Mouse (Mus musculus) frontal cortex, adult 2 months (tissue): ENCODE measurements at regions not wholly inside any gene's neighbourhood (a gene's known extent, or its start where the extent isn't known, plus 50 kb on each side); places are given as distances from the start of the nearest gene placed in this dataset.

Experiments used
- DNase-seq, 2 experiments: peaks; one replicate each; pipeline ENCODE4 v3.0.0; 2022; ENCODE audit warnings: low spot score in 1 of 2; ENCODE audit errors: extremely low spot score in 1 of 2

DNA sequence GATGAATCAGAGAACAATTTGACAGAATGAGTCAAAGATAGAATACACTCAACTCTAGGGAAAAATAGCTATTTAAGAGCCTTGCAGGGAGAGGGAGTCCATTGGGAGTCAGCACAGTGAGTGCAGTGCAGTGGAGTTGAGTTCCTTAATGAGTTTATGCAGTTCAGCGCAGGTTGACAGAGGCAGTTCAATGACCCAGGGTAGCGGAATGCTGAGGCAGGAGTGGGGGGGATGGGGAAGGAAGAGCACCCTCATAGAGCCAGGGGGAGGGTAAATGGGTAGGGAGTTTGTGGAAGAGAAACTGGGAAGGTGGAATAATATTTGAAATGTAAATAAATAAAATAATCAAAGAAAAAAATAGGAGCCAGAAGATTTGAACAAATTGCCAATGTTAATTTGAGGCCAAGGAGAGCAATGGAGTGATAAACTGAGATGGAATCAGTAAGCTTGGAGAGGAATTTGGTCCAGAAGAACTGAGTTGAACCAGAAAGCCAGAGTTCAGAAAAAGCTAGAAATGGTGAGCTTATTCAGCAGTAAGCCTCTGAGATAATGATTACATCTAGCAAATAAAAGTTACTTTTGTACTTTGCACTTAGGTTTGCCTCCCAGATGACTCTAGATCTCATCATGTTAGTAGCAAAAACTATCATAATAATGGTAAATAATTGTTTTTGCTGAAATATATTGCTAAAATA lies 209.6 kb upstream of the Nrg3 start:
- DNase-seq = no peak

DNA sequence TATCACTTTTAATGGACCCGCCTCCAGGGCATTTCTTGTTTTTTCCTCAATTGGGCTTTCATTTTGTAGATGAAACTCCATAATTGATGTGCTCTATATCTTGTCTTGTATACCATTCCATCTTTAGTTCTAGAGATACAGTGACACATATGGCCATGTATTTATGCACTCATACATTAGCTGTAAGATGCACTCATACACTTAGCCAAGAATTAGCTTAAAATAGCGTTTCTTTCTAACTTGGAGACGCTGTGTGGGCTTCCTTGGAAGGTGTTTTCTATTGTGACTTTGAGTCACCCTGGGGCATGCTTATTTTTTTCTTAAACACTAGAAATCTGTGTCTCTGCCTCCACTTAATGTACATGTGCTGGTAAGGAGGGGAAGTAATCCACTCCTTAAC lies 205.3 kb upstream of the Nrg3 start:
- DNase-seq = peak; percentile 10 to 27

DNA sequence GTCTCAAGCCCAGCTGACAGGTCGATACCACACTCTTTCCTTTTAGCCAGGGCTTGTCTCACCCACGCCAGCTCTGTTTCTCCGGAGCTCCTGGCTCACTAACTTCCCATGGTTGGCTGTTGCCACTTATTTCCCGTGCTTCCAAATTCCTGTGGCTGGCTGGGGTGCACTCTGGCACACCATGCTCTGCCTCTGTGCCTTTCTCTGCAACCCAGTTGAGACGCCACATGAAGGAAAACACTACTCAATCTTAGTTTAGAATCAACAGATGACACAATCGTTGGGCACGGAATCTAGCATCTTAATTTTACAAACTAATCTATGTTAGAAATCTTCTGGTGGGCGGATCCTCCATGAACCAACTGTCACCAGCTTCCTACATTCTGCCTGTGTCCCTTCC lies 204.7 kb upstream of the Nrg3 start:
- peak; percentile 26 to 59 for DNase-seq

DNA sequence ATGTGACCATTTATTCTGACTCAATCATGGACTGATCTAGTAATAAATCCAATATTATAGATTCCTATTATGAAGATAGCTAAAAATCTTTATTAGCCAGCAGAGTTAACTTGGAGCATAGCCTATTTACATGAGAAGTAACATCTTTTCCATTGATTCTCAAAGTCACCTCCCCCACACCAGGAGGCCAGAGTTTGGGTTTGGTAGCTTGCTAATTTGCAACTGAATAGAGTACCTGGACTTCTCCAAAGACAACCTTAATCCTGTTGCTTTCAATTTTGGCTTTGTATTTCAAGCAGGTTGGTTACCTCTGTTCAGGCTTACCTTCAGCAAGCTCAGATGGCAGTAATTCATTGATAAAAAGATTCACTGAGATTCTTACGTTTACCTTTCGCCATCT lies 165.9 kb upstream of the Nrg3 start:
- no peak for DNase-seq
